Mouse (Mus musculus) forebrain, embryonic 11.5 days (tissue): Measurements from ENCODE around the gene Hcn2. TPM values are rescaled to one million over a fixed set of nuclear protein-coding genes. Genes with fewer than 3 reads are reported as not detected.

Source experiments
- ATAC-seq: fragments of 200-750 bp; cut with Nextera tagmentation; replicated peaks from 2 replicates; pipeline ENCODE4 v1.8.0; 2017; ENCODE audit warnings: moderate TSS enrichment; ENCODE audit not compliant: low FRiP score
- DNase-seq: peaks from one replicate; pipeline ENCODE4 v3.0.0-alpha.2; 2017; ENCODE audit warnings: low spot score
- H3K27ac ChIP-seq: fragments of 300-500 bp; sonication (generic); 2 replicates; pipeline ENCODE4 v1.5.1; 2014; ENCODE audit warnings: low read depth, low read length
- H3K27me3 ChIP-seq: fragments of 300-500 bp; sonication (generic); 2 replicates; pipeline ENCODE4 v1.6.1; 2014; ENCODE audit warnings: mild to moderate bottlenecking, low read length, mixed read lengths; ENCODE audit not compliant: control insufficient read depth, insufficient read depth
- H3K36me3 ChIP-seq: fragments of 300-500 bp; sonication (generic); 2 replicates; pipeline ENCODE4 v1.6.1; 2014; ENCODE audit warnings: mild to moderate bottlenecking, low read length, moderate library complexity, mixed read lengths; ENCODE audit not compliant: control insufficient read depth, insufficient read depth
- H3K4me1 ChIP-seq: fragments of 300-500 bp; sonication (generic); replicated peaks from 2 replicates; pipeline ENCODE4 v1.6.1; 2014; ENCODE audit warnings: low read length, mixed read lengths; ENCODE audit not compliant: control insufficient read depth, insufficient read depth
- H3K4me2 ChIP-seq: fragments of 300-500 bp; sonication (generic); 2 replicates; pipeline ENCODE4 v1.6.1; 2014; ENCODE audit warnings: low read depth, mild to moderate bottlenecking, low read length, moderate library complexity, mixed read lengths; ENCODE audit not compliant: severe bottlenecking
- H3K4me3 ChIP-seq: fragments of 300-500 bp; sonication (generic); 2 replicates; pipeline ENCODE4 v1.5.1; 2014; ENCODE audit warnings: low read depth, low read length
- H3K9ac ChIP-seq: fragments of 300-500 bp; sonication (generic); 2 replicates; pipeline ENCODE4 v1.6.1; 2014; ENCODE audit warnings: low read length
- H3K9me3 ChIP-seq: fragments of 300-500 bp; sonication (generic); 2 replicates; pipeline ENCODE4 v1.6.1; 2016; ENCODE audit warnings: low read length, mixed read lengths; ENCODE audit not compliant: control insufficient read depth
- WGBS: fragments of 180-500 bp; shearing (Covaris S2); extraction: QIAGEN DNeasy Blood & Tissue Kit; methylation state at CpG from one replicate; pipeline ENCODE4 v1.1.7; 2014; 5-methylcytosine and 5-hydroxymethylcytosine counted together
- polyA plus RNA-seq: library from polyadenylated mRNA; unstranded; fragments of >200 nt; fragmentation: Nextera tagmentation; extraction: Ambion mirVana; gene quantifications from 2 replicates; pipeline ENCODE4 v1.2.1, GENCODE M21; 2014

Hcn2 gene
- polyA plus RNA-seq, 1 experiment from 2014 or later: 0.15 TPM

DNA sequence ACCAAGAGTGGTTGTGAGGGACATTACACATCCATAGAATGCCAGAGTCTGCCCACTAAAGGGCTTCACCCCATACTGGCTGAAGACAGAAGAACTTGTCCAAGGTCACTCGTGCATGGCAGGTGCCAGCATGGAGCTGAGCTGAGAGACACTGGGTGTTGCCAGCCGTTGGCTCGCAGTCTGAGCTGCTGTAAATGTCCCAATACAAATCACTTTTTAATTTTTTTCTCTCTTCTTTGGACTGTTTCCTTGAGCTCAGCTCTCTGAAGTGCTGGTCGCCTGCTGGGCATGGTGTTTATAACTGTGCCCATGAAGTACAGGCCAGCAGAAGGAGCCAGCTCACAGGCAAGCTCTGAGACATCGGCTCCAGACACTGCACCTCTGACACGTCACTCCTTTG, 6.6 kb downstream of the Hcn2 start:
- H3K9me3 ChIP-seq: no peaks in the 10 kb centered on the region
- WGBS: 69% methylated on average over 6 of the region's 6 CpGs
- H3K27me3 ChIP-seq: peaks cover 9% of the 10 kb centered on the region
- no peaks in the 10 kb centered on the region for H3K4me1 ChIP-seq
- DNase-seq (no peak), ATAC-seq (no peak)
- H3K4me3 ChIP-seq: no peak overlapping the region
- H3K36me3 ChIP-seq: no peaks in the 10 kb centered on the region
- no peak overlapping the region for H3K4me2 ChIP-seq
- no peak overlapping the region for H3K9ac ChIP-seq
- H3K27ac ChIP-seq: no peak overlapping the region

DNA sequence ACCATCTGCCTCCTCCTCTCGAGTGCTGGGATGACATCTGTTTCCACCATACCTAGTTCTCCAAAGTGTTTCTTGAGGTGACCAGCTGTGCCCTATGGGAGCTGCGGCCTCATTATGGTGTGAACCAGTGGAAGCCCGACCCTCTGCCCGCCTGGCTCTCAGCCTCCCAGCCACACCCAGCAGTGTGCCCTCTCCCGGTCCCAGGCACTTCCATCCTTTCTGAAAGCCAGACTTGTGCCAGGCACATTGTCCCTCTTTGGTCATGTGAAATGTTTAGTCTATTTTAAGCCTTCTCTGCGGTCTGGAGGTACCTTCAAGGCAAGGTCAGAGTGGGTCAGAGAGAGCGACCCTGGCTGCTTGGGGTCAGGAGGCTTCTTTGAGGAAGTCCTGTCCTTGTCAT, 7.3 kb downstream of the Hcn2 start:
- WGBS: 87% methylated on average over 7 of the region's 7 CpGs
- no peak overlapping the region for H3K4me3 ChIP-seq
- H3K9ac ChIP-seq: no peak overlapping the region
- no peak overlapping the region for H3K27ac ChIP-seq
- no peaks in the 10 kb centered on the region for H3K9me3 ChIP-seq
- no peaks in the 10 kb centered on the region for H3K36me3 ChIP-seq
- ATAC-seq (no peak), DNase-seq (no peak)
- H3K4me2 ChIP-seq: no peak overlapping the region
- peaks cover 2% of the 10 kb centered on the region for H3K27me3 ChIP-seq
- H3K4me1 ChIP-seq: no peaks in the 10 kb centered on the region

DNA sequence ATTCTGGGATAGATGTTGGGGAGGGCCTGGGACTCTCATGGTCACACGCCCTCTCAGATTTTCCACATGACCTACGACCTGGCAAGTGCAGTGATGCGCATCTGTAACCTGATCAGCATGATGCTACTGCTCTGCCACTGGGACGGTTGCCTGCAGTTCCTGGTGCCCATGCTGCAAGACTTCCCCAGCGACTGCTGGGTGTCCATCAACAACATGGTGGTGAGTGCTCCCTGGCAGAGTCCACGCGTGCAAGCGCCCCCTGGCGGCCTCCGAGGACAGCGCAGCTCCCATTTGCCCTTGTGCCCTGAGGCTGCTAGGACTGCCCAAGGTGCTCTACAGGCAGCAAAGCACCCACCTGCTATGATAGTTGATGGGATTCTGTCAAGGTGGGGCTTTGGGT, 9.7 kb downstream of the Hcn2 start:
- ATAC-seq: no peak
- Histone ChIP-seq H3K9ac (no peak overlapping the region), H3K4me2 (no peak overlapping the region), H3K27me3 (no peaks in the 10 kb centered on the region), H3K9me3 (no peaks in the 10 kb centered on the region), H3K27ac (no peak overlapping the region), H3K4me3 (no peak overlapping the region), H3K4me1 (no peaks in the 10 kb centered on the region), H3K36me3 (no peaks in the 10 kb centered on the region)
- 30% methylated on average over 11 of the region's 11 CpGs for WGBS
- peak; percentile 74 for DNase-seq

DNA sequence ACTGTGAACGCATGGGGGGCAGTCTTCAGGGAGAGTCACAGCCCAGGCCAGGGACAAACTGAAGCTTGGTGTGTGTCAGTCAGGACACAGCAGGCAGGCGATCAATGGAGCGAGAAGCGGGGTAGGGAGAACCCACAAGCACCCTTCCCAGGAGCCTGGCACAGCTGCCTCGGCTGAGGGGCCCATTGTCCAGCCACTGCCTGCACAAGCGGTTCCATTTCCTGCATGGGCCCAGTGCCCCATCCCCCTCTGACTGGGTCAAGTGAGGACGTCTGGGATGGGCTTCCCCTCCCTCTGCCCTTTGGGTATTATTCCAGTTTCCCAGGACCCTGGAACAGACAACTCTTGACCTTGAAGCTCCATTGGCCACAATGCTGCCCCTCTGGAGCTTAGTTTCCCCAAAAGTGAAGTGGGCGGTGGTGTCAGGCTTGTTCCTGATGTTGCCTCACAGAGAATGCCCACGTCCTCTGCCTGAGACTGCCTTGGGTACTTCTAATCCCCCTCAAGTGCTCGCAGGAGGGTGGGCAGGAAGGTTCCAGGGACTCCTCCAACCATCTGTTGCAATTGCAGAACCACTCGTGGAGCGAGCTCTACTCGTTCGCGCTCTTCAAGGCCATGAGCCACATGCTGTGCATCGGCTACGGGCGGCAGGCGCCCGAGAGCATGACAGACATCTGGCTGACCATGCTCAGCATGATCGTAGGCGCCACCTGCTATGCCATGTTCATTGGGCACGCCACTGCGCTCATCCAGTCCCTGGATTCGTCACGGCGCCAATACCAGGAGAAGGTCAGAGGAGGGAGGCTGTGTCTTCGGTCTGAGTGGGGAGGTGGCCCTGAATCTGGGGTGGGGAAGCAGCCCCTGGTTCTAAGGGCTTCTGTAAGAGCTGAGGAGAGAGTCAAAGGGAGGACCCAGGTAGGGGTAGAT, 12.2 kb downstream of the Hcn2 start:
- H3K9me3 ChIP-seq: no peaks in the 10 kb centered on the region
- H3K36me3 ChIP-seq: no peaks in the 10 kb centered on the region
- H3K9ac ChIP-seq: no peak overlapping the region
- DNase-seq: no peak
- no peak overlapping the region for H3K4me2 ChIP-seq
- H3K27ac ChIP-seq: no peak overlapping the region
- H3K4me3 ChIP-seq: no peak overlapping the region
- no peaks in the 10 kb centered on the region for H3K4me1 ChIP-seq
- no peaks in the 10 kb centered on the region for H3K27me3 ChIP-seq
- no peak for ATAC-seq
- 80% methylated on average over 28 of the region's 28 CpGs for WGBS

DNA sequence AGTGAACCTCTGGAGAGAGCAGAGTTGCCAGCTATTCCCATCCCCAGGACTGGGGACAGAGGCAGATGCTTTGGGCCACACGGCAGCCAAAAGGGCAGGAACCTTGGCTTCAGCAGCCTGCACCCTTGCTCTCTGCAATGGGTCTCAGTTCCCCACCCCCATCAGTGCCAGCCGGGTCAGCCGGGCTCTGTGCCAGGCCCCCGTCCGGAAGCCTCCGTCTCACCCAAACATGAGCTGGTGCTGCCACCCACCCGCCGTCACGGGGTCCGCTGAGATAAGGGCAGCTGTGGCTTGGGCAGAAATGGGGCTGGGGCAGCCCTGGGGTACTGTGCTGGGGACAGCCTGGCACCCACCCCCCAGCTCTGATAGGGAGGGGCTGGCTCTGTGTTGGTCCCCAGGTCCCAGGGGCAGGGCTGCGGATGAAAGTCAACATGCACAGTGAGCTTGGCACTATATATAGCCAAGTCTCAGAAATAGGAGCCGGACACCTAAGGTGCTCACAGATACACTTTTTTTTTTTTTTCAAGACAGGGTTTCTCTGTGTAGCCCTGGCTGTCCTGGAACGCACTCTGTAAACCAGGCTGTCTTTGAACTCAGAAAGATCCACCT, 13.0 kb downstream of the Hcn2 start:
- no peak for ATAC-seq

DNA sequence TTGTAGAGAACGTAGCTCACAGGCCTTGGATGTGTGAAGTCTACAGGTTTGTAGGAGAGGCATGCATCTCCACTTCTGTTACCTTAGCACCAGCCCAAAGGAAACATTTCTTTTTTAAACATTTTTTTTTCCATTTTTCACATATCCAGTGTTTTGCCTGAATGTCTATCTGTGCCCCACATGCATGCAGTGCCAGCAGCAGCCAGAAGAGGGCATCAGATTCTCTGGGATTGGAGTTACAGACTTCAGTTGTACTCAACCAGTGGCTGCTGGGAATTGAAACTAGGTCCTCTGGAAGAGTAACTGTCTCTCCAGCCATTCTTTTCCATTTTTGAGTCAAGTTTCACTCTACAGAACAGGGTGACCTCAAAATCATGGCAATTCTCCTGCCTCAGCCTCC, 16.1 kb downstream of the Hcn2 start:
- H3K36me3 ChIP-seq: peaks cover 7% of the 10 kb centered on the region
- H3K9me3 ChIP-seq: no peaks in the 10 kb centered on the region
- DNase-seq: no peak
- H3K4me3 ChIP-seq: no peak overlapping the region
- WGBS: 100% methylated on average over 1 of the region's 1 CpGs
- ATAC-seq: no peak
- H3K4me1 ChIP-seq: no peaks in the 10 kb centered on the region
- no peak overlapping the region for H3K27ac ChIP-seq
- H3K27me3 ChIP-seq: peaks cover 2% of the 10 kb centered on the region; the same call in 1 of the 2 replicates
- H3K4me2 ChIP-seq: no peak overlapping the region
- no peak overlapping the region for H3K9ac ChIP-seq

More for the DNA sequence above, 13.0 kb downstream of the Hcn2 start:
- Histone ChIP-seq H3K4me3 (no peak overlapping the region), H3K4me1 (no peaks in the 10 kb centered on the region), H3K4me2 (no peak overlapping the region), H3K27ac (no peak overlapping the region), H3K9ac (no peak overlapping the region), H3K27me3 (no peaks in the 10 kb centered on the region), H3K9me3 (no peaks in the 10 kb centered on the region), H3K36me3 (no peaks in the 10 kb centered on the region)
- no peak for DNase-seq
- 90% methylated on average over 13 of the region's 13 CpGs for WGBS

DNA sequence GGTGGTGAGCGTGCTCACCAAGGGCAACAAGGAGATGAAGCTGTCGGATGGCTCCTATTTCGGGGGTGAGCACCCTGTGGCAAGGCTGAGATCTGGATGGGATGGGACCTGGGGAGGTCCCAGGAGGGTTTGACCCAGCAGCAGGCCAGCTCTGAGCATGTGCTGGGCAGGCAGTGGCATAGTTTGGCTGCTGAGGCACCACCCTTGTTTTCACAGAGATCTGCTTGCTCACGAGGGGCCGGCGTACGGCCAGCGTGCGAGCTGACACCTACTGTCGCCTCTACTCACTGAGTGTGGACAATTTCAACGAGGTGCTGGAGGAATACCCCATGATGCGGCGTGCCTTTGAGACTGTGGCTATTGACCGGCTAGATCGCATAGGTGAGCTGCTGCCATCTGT, 17.4 kb downstream of the Hcn2 start:
- H3K4me2 ChIP-seq: no peak overlapping the region
- H3K36me3 ChIP-seq: peaks cover 19% of the 10 kb centered on the region
- WGBS: 96% methylated on average over 15 of the region's 15 CpGs

DNA sequence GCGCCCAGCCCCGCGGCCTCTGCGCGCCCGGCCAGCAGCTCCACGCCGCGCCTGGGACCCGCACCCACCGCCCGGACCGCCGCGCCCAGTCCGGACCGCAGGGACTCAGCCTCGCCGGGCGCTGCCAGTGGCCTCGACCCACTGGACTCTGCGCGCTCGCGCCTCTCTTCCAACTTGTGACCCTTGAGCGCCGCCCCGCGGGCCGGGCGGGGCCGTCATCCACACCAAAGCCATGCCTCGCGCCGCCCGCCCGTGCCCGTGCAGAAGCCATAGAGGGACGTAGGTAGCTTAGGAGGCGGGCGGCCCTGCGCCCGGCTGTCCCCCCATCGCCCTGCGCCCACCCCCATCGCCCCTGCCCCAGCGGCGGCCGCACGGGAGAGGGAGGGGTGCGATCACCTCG, 18.9 kb downstream of the Hcn2 start:
- peaks cover 34% of the 10 kb centered on the region for H3K36me3 ChIP-seq
- ATAC-seq (no peak), DNase-seq (no peak)
- no peak overlapping the region for H3K27ac ChIP-seq
- no peak overlapping the region for H3K4me3 ChIP-seq
- no peak overlapping the region for H3K4me2 ChIP-seq
- H3K27me3 ChIP-seq: peaks cover 2% of the 10 kb centered on the region; the same call in 1 of the 2 replicates
- peaks cover 7% of the 10 kb centered on the region; the same call in 1 of the 2 replicates for H3K9me3 ChIP-seq
- H3K4me1 ChIP-seq: no peaks in the 10 kb centered on the region
- 27% methylated on average over 50 of the region's 52 CpGs for whole genome bisulfite sequencing
- H3K9ac ChIP-seq: no peak overlapping the region

More for the DNA sequence above, 17.4 kb downstream of the Hcn2 start:
- peaks cover 2% of the 10 kb centered on the region; the same call in 1 of the 2 replicates for H3K9me3 ChIP-seq
- ATAC-seq (no peak), DNase-seq (no peak)
- no peak overlapping the region for H3K27ac ChIP-seq
- H3K9ac ChIP-seq: no peak overlapping the region
- peaks cover 2% of the 10 kb centered on the region; the same call in 1 of the 2 replicates for H3K27me3 ChIP-seq
- no peak overlapping the region for H3K4me3 ChIP-seq
- no peaks in the 10 kb centered on the region for H3K4me1 ChIP-seq
